15 mouse cellular contexts compared by ENCODE assay signal in genomic region chr4:150070136-150070535, GRCm38 (mm10). TPM values are rescaled to one million over a fixed set of nuclear protein-coding genes. Genes with fewer than 3 reads are reported as not detected.
DNase-seq lines count a peak whose midpoint lies in the region; ATAC-seq and TF ChIP-seq lines count a peak whose summit lies in the region.
"Had no signal": no experiment of that assay in that cellular context is flagged by ENCODE, and none has a peak within 500 bp of the region (broad histone marks: within the 10 kb centered on the region; RNA-seq: fewer than 3 reads in every experiment).

No protein-coding gene starts in this region.

- TF ChIP-seq EP300 in heart, postnatal 0 days (IDR thresholded peaks at IDR 0.05; ENCODE audit: low read depth), result no peak

- no peaks in the 10 kb centered on the region for H3K9me3 ChIP-seq in heart, postnatal 0 days (replicated peaks; ENCODE audit: control insufficient read depth, low read length)
- no peaks in the 10 kb centered on the region for H3K9me3 ChIP-seq in heart, embryonic 11.5 days (replicated peaks; ENCODE audit: control insufficient read depth, low read length)
- no peaks in the 10 kb centered on the region for H3K9me3 ChIP-seq in limb, embryonic 15.5 days
- H3K9me3 ChIP-seq: forebrain, embryonic 13.5 days; liver, embryonic 15.5 days had no signal

- peak; percentile 35 for ATAC-seq in heart, postnatal 0 days (ENCODE audit: insufficient read depth, low read depth)
- no peak for ATAC-seq in heart, embryonic 11.5 days (replicated peaks; ENCODE audit: insufficient number of reproducible peaks, low FRiP score, low TSS enrichment)
- ATAC-seq in limb, embryonic 15.5 days (ENCODE audit: insufficient number of reproducible peaks, low FRiP score, low TSS enrichment, low read depth), result 0 out of 2 replicates have a peak, but pooled peaks have one; percentile 42
- ATAC-seq: forebrain, embryonic 13.5 days; hindbrain, postnatal 0 days had no signal

- H3K27ac ChIP-seq in heart, postnatal 0 days (ENCODE audit: low read depth), result no peak overlapping the region
- H3K27ac ChIP-seq in heart, embryonic 11.5 days (ENCODE audit: low read depth, low read length), result no peak overlapping the region
- no peak overlapping the region for H3K27ac ChIP-seq in limb, embryonic 15.5 days
- H3K27ac ChIP-seq: forebrain, embryonic 13.5 days; hindbrain, postnatal 0 days; liver, embryonic 15.5 days had no signal

- no peaks in the 10 kb centered on the region for H3K27me3 ChIP-seq in heart, postnatal 0 days (ENCODE audit: control insufficient read depth, insufficient read depth, low read length)
- H3K27me3 ChIP-seq in heart, embryonic 11.5 days (ENCODE audit: control insufficient read depth, insufficient read depth, low read length), result no peaks in the 10 kb centered on the region
- no peaks in the 10 kb centered on the region for H3K27me3 ChIP-seq in limb, embryonic 15.5 days
- H3K27me3 ChIP-seq: liver, embryonic 15.5 days had no signal

- H3K36me3 ChIP-seq in heart, postnatal 0 days (replicated peaks; ENCODE audit: control insufficient read depth, insufficient read depth, low read length), result no peaks in the 10 kb centered on the region
- H3K36me3 ChIP-seq in heart, embryonic 11.5 days (ENCODE audit: control insufficient read depth, insufficient read depth, low read length), result no peaks in the 10 kb centered on the region
- no peaks in the 10 kb centered on the region for H3K36me3 ChIP-seq in limb, embryonic 15.5 days
- H3K36me3 ChIP-seq: liver, embryonic 15.5 days had no signal

- TF ChIP-seq CTCF in heart, postnatal 0 days (IDR thresholded peaks at IDR 0.05; ENCODE audit: low read depth), result no peak

- H3K4me3 ChIP-seq in heart, postnatal 0 days (ENCODE audit: low read depth, low read length), result no peak overlapping the region
- H3K4me3 ChIP-seq in heart, embryonic 11.5 days (ENCODE audit: low read depth, low read length), result no peak overlapping the region
- H3K4me3 ChIP-seq in limb, embryonic 15.5 days, result no peak overlapping the region
- H3K4me3 ChIP-seq: forebrain, embryonic 13.5 days; liver, embryonic 15.5 days had no signal

- H3K9ac ChIP-seq in heart, postnatal 0 days (replicated peaks; ENCODE audit: low read depth, low read length), result no peak overlapping the region
- H3K9ac ChIP-seq in heart, embryonic 11.5 days (ENCODE audit: low read depth, low read length), result no peak overlapping the region
- no peak overlapping the region for H3K9ac ChIP-seq in limb, embryonic 15.5 days
- H3K9ac ChIP-seq: forebrain, embryonic 13.5 days; liver, embryonic 15.5 days had no signal

- no peaks in the 10 kb centered on the region for H3K4me1 ChIP-seq in heart, postnatal 0 days (ENCODE audit: control insufficient read depth, insufficient read depth)
- H3K4me1 ChIP-seq in heart, embryonic 11.5 days (ENCODE audit: control insufficient read depth, insufficient read depth, low read length), result peaks cover 11% of the 10 kb centered on the region; the same call in 1 of the 2 replicates
- H3K4me1 ChIP-seq in limb, embryonic 15.5 days, result peaks cover 7% of the 10 kb centered on the region
- H3K4me1 ChIP-seq: forebrain, embryonic 13.5 days; liver, embryonic 15.5 days had no signal

- WGBS in heart, postnatal 0 days, result 34% methylated on average over 8 of the region's 8 CpGs
- 27% methylated on average over 8 of the region's 8 CpGs for WGBS in heart, embryonic 11.5 days (ENCODE audit: insufficient replicate concordance)
- 29% methylated on average over 8 of the region's 8 CpGs for WGBS in limb, embryonic 15.5 days

- DNase-seq in heart, postnatal 0 days (ENCODE audit: low spot score), result no peak
- peak; percentile 81 for DNase-seq in NIH3T3 (ENCODE audit: low read depth)
- peak; percentile 41 for DNase-seq in kidney, adult 18-20 months
- DNase-seq in cerebellum, postnatal 10 days, result no peak
- DNase-seq in cerebellum, adult 11-12 months, result no peak
- no peak for DNase-seq in frontal cortex, adult 2 months (ENCODE audit: extremely low spot score in 1 of 2, low spot score in 1 of 2)
- DNase-seq: gastrocnemius, postnatal 36 days; right cerebral cortex, postnatal 25 days; thymus, postnatal 36 days had no signal

- H3K4me2 ChIP-seq in heart, postnatal 0 days (ENCODE audit: low read depth, low read length), result no peak overlapping the region
- H3K4me2 ChIP-seq in heart, embryonic 11.5 days, result no peak overlapping the region
- H3K4me2 ChIP-seq in limb, embryonic 15.5 days, result no peak overlapping the region
- H3K4me2 ChIP-seq: forebrain, embryonic 13.5 days; liver, embryonic 15.5 days had no signal

RNA-seq across cellular contexts. Expression of gene Gpr157, which starts 17.0 kb away (rescaled TPM):
- total RNA-seq in heart, postnatal 0 days (2014; rRNA removed; ENCODE audit: low replicate concordance), result 15.0 and 23.3 TPM in 2 replicates
- 4.3 and 4.5 TPM in 2 replicates for polyA plus RNA-seq in heart, postnatal 0 days (2015; fragmentation: Nextera tagmentation; extraction: Ambion mirVana)
- polyA plus RNA-seq in heart, embryonic 11.5 days (2014; fragmentation: Nextera tagmentation; extraction: Ambion mirVana), result 1.3 and 1.5 TPM in 2 replicates
- 1.4 and 1.7 TPM in 2 replicates for polyA plus RNA-seq in limb, embryonic 15.5 days (2015; fragmentation: Nextera tagmentation; extraction: Ambion mirVana)
- 1.4 and 1.8 TPM in 2 replicates for polyA plus RNA-seq in frontal cortex, adult 2 months (2012; rRNA removed)

RNA-seq across cellular contexts. Expression of gene Slc2a5, which starts 48.9 kb away (rescaled TPM):
- total RNA-seq in heart, postnatal 0 days (2014; rRNA removed; ENCODE audit: low replicate concordance), result 0.58 TPM in 1 of 2 replicates, not detected in the other
- polyA plus RNA-seq in heart, postnatal 0 days (2015; fragmentation: Nextera tagmentation; extraction: Ambion mirVana), result 0.42 and 0.59 TPM in 2 replicates
- 0.79 and 1.3 TPM in 2 replicates for polyA plus RNA-seq in heart, embryonic 11.5 days (2014; fragmentation: Nextera tagmentation; extraction: Ambion mirVana)
- 2.0 and 2.3 TPM in 2 replicates for polyA plus RNA-seq in limb, embryonic 15.5 days (2015; fragmentation: Nextera tagmentation; extraction: Ambion mirVana)
- 4.7 and 7.6 TPM in 2 replicates for polyA plus RNA-seq in frontal cortex, adult 2 months (2012; rRNA removed)
- total RNA-seq: common myeloid progenitor, adult 5-6 weeks had no signal

Comparison
In these comparisons a context has a peak if more than half of its experiments do, and no peak if none do; other contexts are left out.
1. DNase-seq: peak in NIH3T3 (single experiment) and kidney, adult 18-20 months (single experiment); none in heart, postnatal 0 days (single experiment), cerebellum, postnatal 10 days (0 of 2), cerebellum, adult 11-12 months (single experiment) and frontal cortex, adult 2 months (0 of 2).